Comparison of ENCODE assay signal across 7 mouse cellular contexts in genomic region chr11:97114671-97115601, GRCm38 (mm10). TPM values are rescaled to one million over a fixed set of nuclear protein-coding genes. Genes with fewer than 3 reads are reported as not detected.
DNase-seq lines count a peak whose midpoint lies in the region; ATAC-seq and TF ChIP-seq lines count a peak whose summit lies in the region.

Gene Tbx21 (minus strand): TSS chr11:97115331.

- H3K9me3 ChIP-seq in forebrain, embryonic 14.5 days (replicated peaks; ENCODE audit: control insufficient read depth, low read length), result no peaks in the 10 kb centered on the region
- no peaks in the 10 kb centered on the region for H3K9me3 ChIP-seq in liver, postnatal 0 days (ENCODE audit: low read length)

- under 1% methylated on average over 73 of the region's 87 CpGs for WGBS in forebrain, embryonic 14.5 days
- WGBS in liver, postnatal 0 days (ENCODE audit: insufficient replicate concordance), result under 1% methylated on average over 80 of the region's 87 CpGs
- 1% methylated on average over 87 of the region's 87 CpGs for WGBS in thymus, adult 2 months

- H3K4me2 ChIP-seq in forebrain, embryonic 14.5 days (ENCODE audit: low read length), result peak within 1 kb of the TSS; percentile 56
- peak within 1 kb of the TSS; percentile 65 for H3K4me2 ChIP-seq in liver, postnatal 0 days (ENCODE audit: low read depth, low read length)

- TF ChIP-seq CTCF in testis, adult 2 months (IDR thresholded peaks at IDR 0.05; ENCODE audit: control insufficient read depth, insufficient read depth, insufficient replicate concordance, low read depth, low read length), result no peak
- TF ChIP-seq CTCF in liver, postnatal 0 days (IDR thresholded peaks at IDR 0.05; ENCODE audit: low read depth), result no peak
- no peak for TF ChIP-seq CTCF in thymus, adult 2 months (IDR thresholded peaks at IDR 0.05; ENCODE audit: borderline replicate concordance, control insufficient read depth, extremely low read depth, insufficient read depth, low read length, poor library complexity)

- no peaks in the 10 kb centered on the region for H3K27me3 ChIP-seq in testis, adult 2 months (ENCODE audit: control insufficient read depth, insufficient read depth, low read length)
- H3K27me3 ChIP-seq in forebrain, embryonic 14.5 days (replicated peaks; ENCODE audit: control insufficient read depth, insufficient read depth, low read length), result peaks cover 43% of the 10 kb centered on the region
- H3K27me3 ChIP-seq in liver, postnatal 0 days (ENCODE audit: insufficient read depth, low read length), result peaks cover 45% of the 10 kb centered on the region
- H3K27me3 ChIP-seq in thymus, adult 2 months (ENCODE audit: control insufficient read depth, insufficient read depth, low read length), result no peaks in the 10 kb centered on the region; the same call in 1 of the 2 replicates

- H3K36me3 ChIP-seq in testis, adult 2 months (ENCODE audit: control insufficient read depth, insufficient read depth, low read length), result no peaks in the 10 kb centered on the region
- H3K36me3 ChIP-seq in forebrain, embryonic 14.5 days (ENCODE audit: control insufficient read depth, insufficient read depth, low read length), result no peaks in the 10 kb centered on the region
- H3K36me3 ChIP-seq in liver, postnatal 0 days (replicated peaks; ENCODE audit: insufficient read depth, low read length), result no peaks in the 10 kb centered on the region
- H3K36me3 ChIP-seq in thymus, adult 2 months (ENCODE audit: control insufficient read depth, insufficient read depth, low read length), result no peaks in the 10 kb centered on the region

- TF ChIP-seq EP300 in liver, postnatal 0 days (IDR thresholded peaks at IDR 0.05; ENCODE audit: low read depth), result no peak

- peak within 1 kb of the TSS; percentile 32 for H3K4me3 ChIP-seq in testis, adult 2 months (ENCODE audit: control insufficient read depth, low read depth, low read length)
- H3K4me3 ChIP-seq in forebrain, embryonic 14.5 days (ENCODE audit: low read depth, low read length), result peak within 1 kb of the TSS; percentile 31
- peak within 1 kb of the TSS; percentile 41 for H3K4me3 ChIP-seq in liver, postnatal 0 days (ENCODE audit: low read depth, low read length)
- H3K4me3 ChIP-seq in thymus, adult 2 months (ENCODE audit: control insufficient read depth, insufficient read depth, low read length), result peak within 1 kb of the TSS; percentile 56

- peak within 1 kb of the TSS; percentile 37; the same call in 1 of the 2 replicates for H3K9ac ChIP-seq in forebrain, embryonic 14.5 days (ENCODE audit: low read length)
- no peak within 1 kb of the TSS; the same call in 1 of the 2 replicates for H3K9ac ChIP-seq in liver, postnatal 0 days (replicated peaks)

- no peak for DNase-seq in testis, postnatal 14 days (ENCODE audit: low spot score)
- peak; percentile 16 for DNase-seq in forebrain, embryonic 14.5 days (ENCODE audit: low spot score)
- DNase-seq in liver, postnatal 0 days, result no peak
- DNase-seq in thymus, adult 2 months, result peak; percentile 42
- no peak for DNase-seq in adrenal gland, adult (ENCODE audit: inconsistent age in 2 of 2, low spot score in 1 of 2)
- DNase-seq in urinary bladder, postnatal 10 days (ENCODE audit: low spot score), result no peak

- ATAC-seq in forebrain, embryonic 14.5 days, result no peak
- no peak for ATAC-seq in liver, postnatal 0 days

- TF ChIP-seq POLR2A in testis, adult 2 months (IDR thresholded peaks at IDR 0.05; ENCODE audit: control insufficient read depth, low read depth, low read length), result no peak
- no peak for TF ChIP-seq POLR2A in thymus, adult 2 months (IDR thresholded peaks at IDR 0.05; ENCODE audit: control insufficient read depth, extremely low read depth, insufficient read depth, low read length, poor library complexity)

- H3K4me1 ChIP-seq in testis, adult 2 months (ENCODE audit: control insufficient read depth, insufficient read depth, low read length), result peaks cover 5% of the 10 kb centered on the region
- peaks cover 5% of the 10 kb centered on the region for H3K4me1 ChIP-seq in forebrain, embryonic 14.5 days (ENCODE audit: control insufficient read depth, insufficient read depth, low read length)
- H3K4me1 ChIP-seq in liver, postnatal 0 days (ENCODE audit: insufficient read depth), result peaks cover 8% of the 10 kb centered on the region; the same call in 1 of the 2 replicates
- peaks cover 19% of the 10 kb centered on the region for H3K4me1 ChIP-seq in thymus, adult 2 months (replicated peaks; ENCODE audit: control insufficient read depth, insufficient read depth, low read length)

- H3K27ac ChIP-seq in testis, adult 2 months (ENCODE audit: control insufficient read depth, insufficient read depth, low read depth, low read length), result no peak within 1 kb of the TSS
- no peak within 1 kb of the TSS for H3K27ac ChIP-seq in forebrain, embryonic 14.5 days (ENCODE audit: low read depth, low read length)
- no peak within 1 kb of the TSS for H3K27ac ChIP-seq in liver, postnatal 0 days (ENCODE audit: low read depth)
- H3K27ac ChIP-seq in thymus, adult 2 months (ENCODE audit: control insufficient read depth, insufficient read depth, low read length), result no peak within 1 kb of the TSS

RNA-seq across cellular contexts. Expression of gene Tbx21, which starts in this region (rescaled TPM):
- polyA plus RNA-seq in testis, adult 2 months (2012; rRNA removed), result 0.14 and 0.22 TPM in 2 replicates
- polyA plus RNA-seq in forebrain, embryonic 14.5 days (2014; fragmentation: Nextera tagmentation; extraction: Ambion mirVana), result 0.11 and 0.13 TPM in 2 replicates
- 0.27 and 0.37 TPM in 2 replicates for polyA plus RNA-seq in liver, postnatal 0 days (2015; fragmentation: Nextera tagmentation; extraction: Ambion mirVana)
- polyA plus RNA-seq in thymus, adult 2 months (2012; rRNA removed), result 4.0 TPM in 2 replicates

Comparison
In these comparisons a context has a peak if more than half of its experiments do, and no peak if none do; other contexts are left out.
1. Peak in DNase-seq, H3K4me3 ChIP-seq, H3K9ac ChIP-seq and H3K4me2 ChIP-seq in forebrain, embryonic 14.5 days; RNA of the gene not detected or under 1 TPM.